Mouse (Mus musculus) C2C12 (cell line): ENCODE results near the gene Rnd1.

Experiments
- CTCF ChIP-seq: IDR thresholded peaks from one replicate; pipeline ENCODE4 v1.5.1; 2011; ENCODE audit not compliant: control insufficient read depth, insufficient read depth, insufficient read length
- FOSL1 ChIP-seq: IDR thresholded peaks from one replicate; pipeline ENCODE4 v1.8.0; 2011; ENCODE audit warnings: mild to moderate bottlenecking, low read length; ENCODE audit not compliant: poor library complexity, insufficient read depth, severe bottlenecking
- MAX ChIP-seq: IDR thresholded peaks from one replicate; pipeline ENCODE4 v1.6.1; 2011; ENCODE audit warnings: mild to moderate bottlenecking, control low read depth
- MYOG ChIP-seq: IDR thresholded peaks from one replicate; pipeline ENCODE4 v1.6.1; 2011; ENCODE audit not compliant: control insufficient read depth, insufficient read length; ENCODE audit errors: extremely low read depth
- USF1 ChIP-seq: IDR thresholded peaks from one replicate; pipeline ENCODE4 v1.6.1; 2011; ENCODE audit warnings: low read depth, mild to moderate bottlenecking, control low read depth, moderate library complexity

GRCm38 (mm10) chr15:98632921-98633320 is 44.3 kb downstream of the Rnd1 start:
- no peak for TF ChIP-seq CTCF
- TF ChIP-seq MAX: peak; percentile 15
- no peak for TF ChIP-seq FOSL1
- no peak for TF ChIP-seq USF1
- no peak for TF ChIP-seq MYOG
